Mouse (Mus musculus) retina, adult 2 months (tissue): ENCODE results near the gene Crim1.

Experiments used
- DNase-seq: peaks from one replicate; pipeline ENCODE4 v3.0.0-alpha.2; 2012; ENCODE audit warnings: low read depth, low spot score

Crim1 gene

DNA sequence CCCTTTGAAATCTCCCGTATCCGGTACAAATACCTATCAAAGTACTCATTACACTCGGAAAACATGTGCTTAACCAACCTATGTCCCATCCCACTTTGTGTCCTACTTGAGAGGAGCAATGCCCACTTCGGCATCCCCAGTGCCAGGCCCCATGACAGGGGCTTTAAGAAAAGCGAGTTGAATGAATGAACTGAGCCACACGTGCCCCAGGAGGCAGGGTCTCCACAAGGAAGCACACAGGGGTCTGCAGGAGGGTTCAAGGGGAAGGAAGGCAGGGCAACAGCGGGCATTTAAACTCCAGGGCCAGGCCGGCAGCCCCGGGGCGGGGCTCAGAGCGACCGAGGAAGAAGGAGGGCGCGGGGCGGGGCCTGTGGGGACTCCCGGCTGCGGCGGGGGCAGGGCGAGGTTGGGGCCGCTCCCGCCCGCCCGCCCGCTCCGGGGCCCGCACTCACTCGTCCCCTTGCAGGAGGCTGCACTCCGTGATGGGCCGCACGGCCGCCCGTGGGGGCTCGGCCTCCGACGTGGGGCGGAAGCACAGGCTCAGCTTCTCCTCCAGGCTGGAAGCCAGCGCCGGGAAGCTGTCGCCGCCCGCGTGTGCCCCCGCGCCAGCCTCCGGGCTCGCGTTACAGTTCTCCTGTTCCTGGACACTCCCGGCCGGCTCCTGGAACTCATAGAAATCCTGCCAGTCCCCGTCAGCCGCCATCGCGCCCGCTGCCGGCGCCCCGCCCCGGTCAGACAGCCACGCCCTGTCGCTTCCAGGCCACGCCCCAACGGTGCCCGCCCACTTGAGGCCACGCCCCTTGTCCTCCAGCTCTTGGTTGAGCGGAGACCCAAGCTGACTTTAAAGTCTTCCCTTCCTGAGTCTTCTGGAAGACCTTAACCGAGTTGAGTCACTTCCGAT lies 217.6 kb downstream of the Crim1 start, which contains the start of gene Fez2:
Fez2 (minus strand) TSS at position 772 of the 901 bp plus-strand sequence.
- DNase-seq: peak; percentile 57

DNA sequence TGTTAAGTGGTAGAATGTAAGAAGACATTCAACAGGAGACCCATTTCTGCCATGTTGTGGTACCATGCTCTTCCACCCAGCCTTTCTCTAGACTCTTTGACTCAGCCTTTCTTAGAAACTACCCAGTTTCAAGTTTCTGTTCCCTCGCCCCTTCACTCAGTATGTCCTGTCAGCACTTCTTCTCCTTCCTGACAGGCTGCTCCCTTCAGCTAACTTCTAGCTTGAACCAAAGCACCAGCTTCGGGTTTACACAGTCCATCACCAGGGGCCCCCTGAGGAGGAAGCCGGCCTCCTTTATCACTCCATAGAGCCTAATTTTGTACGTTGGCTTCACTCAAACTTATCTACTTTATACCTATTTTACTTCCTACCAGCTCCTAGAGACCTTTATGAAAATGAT lies 219.2 kb downstream of the Crim1 start:
- no peak for DNase-seq

DNA sequence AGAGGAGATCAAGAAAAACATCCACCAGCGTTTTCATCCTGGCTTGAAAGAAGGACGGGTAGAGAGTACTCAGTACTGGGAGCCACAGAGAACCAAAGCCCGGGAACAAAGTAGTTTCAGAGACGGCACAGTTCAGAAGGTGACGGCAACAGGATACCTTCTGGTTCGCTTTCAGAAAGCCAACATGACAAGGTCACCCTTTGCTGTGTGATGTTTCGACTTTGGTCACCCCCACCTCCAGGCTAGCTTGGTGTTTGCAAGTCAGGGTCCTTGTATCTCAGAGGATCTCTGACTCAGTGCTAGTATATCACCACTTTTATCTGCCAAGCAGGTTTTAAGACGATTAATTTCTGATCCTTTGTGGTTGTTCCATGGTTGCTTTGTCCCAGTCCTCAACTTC lies 225.0 kb downstream of the Crim1 start:
- DNase-seq: no peak
